Mouse (Mus musculus) MEL (cell line): ENCODE results near the gene Llgl2.

Source experiments
- CHD1 ChIP-seq: IDR thresholded peaks from 2 replicates; pipeline ENCODE4 v1.6.1; 2012; ENCODE audit warnings: low read depth, mild to moderate bottlenecking, inconsistent platforms, low read length, improper control_type of control experiment
- CTCF ChIP-seq, 3 experiments: IDR thresholded peaks in 2 of 3; conservative IDR thresholded peaks in 1 of 3; 2 replicates each; pipeline ENCODE4 v1.5.1; 2011 to 2012; ENCODE audit warnings: low read length in 3 of 3, low read depth in 2 of 3, mild to moderate bottlenecking in 2 of 3, improper control_type of control experiment in 1 of 3, inconsistent platforms in 1 of 3, mixed read lengths in 1 of 3, moderate library complexity in 1 of 3; ENCODE audit not compliant: control insufficient read depth in 1 of 3, insufficient read depth in 1 of 3, poor library complexity in 1 of 3, severe bottlenecking in 1 of 3
- EP300 ChIP-seq, 2 experiments: IDR thresholded peaks; 2 replicates each; pipeline ENCODE4 v1.6.1; 2011; ENCODE audit warnings: improper control_type of control experiment in 2 of 2, low read length in 2 of 2, low read depth in 1 of 2, mild to moderate bottlenecking in 1 of 2
- POLR2A ChIP-seq, 2 experiments: IDR thresholded peaks; 2 replicates each; pipeline ENCODE4 v1.6.1; 2011 to 2012; ENCODE audit warnings: low read length in 2 of 2, mild to moderate bottlenecking in 2 of 2, control low read depth in 1 of 2, improper control_type of control experiment in 1 of 2, low read depth in 1 of 2, moderate library complexity in 1 of 2; ENCODE audit not compliant: control insufficient read depth in 1 of 2, insufficient read depth in 1 of 2, poor library complexity in 1 of 2
- TCF12 ChIP-seq: IDR thresholded peaks from 2 replicates; pipeline ENCODE4 v1.6.1; 2014; ENCODE audit warnings: low read depth, mild to moderate bottlenecking, inconsistent platforms, low read length, improper control_type of control experiment, moderate library complexity

DNA sequence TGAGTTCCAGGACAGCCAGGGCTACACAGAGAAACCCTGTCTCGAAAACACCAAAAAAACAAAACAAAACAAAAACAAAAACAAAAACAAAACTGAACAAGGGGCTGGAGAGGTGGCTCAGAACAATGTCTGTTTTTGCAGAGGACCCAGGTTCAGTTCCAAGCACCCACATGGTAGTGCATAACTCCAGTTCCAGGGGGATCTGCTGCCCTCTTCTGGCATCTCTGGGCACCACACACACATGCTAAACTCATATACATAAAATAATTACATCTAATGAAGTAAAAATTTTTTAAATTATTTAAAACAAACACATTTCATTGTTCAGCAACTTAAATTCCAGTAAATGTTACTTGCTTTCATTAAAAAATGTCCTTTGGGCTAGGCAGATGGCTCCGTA is 22.0 kb downstream of the Llgl2 start:
- TF ChIP-seq TCF12 (no peak), POLR2A (IDR thresholded peaks at IDR 0.05; ENCODE audit: control insufficient read depth in 1 of 2, insufficient read depth in 1 of 2, low read depth in 1 of 2, low read length in 2 of 2, poor library complexity in 1 of 2) (no peak), CTCF (IDR thresholded peaks at IDR 0.05 in 2 of 3, conservative IDR thresholded peaks at IDR 0.05 in 1 of 3; ENCODE audit: control insufficient read depth in 1 of 3, insufficient read depth in 1 of 3, low read depth in 2 of 3, low read length in 3 of 3, poor library complexity in 1 of 3, severe bottlenecking in 1 of 3) (peak; percentile 19 to 49 (median 47); a peak in 4 of 6 replicates), EP300 (IDR thresholded peaks at IDR 0.05; ENCODE audit: low read depth in 1 of 2, low read length in 2 of 2) (no peak), CHD1 (no peak)
